Mouse (Mus musculus): ENCODE results near the gene Golga1. TPM values are rescaled to one million over a fixed set of nuclear protein-coding genes. Genes with fewer than 3 reads are reported as not detected.

Golga1 gene
- polyA plus RNA-seq, 1 experiment = 1.5 TPM

DNA sequence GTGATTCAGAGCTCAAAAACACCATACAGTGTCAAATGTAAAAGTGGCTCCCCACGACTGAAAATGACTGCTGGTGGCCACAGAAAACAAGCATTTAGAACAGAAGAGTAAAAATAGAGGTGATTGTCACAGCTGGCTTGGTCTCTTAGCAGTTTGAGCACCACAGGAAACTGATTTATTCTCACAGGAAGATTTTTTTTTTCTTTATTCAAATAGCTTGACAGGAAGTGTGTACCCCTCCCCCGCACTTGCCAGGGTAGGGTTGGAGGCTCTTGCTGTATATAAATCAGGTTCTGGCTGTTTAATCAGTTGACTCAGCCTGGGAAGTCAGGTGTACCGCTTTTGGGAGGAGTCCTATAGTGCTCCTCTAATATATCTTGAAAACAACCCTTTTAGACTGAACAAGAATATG is 56.4 kb downstream of the Golga1 start:
- TF ChIP-seq GATA1 (IDR thresholded peaks at IDR 0.05; ENCODE audit: low read length) = no peak

DNA sequence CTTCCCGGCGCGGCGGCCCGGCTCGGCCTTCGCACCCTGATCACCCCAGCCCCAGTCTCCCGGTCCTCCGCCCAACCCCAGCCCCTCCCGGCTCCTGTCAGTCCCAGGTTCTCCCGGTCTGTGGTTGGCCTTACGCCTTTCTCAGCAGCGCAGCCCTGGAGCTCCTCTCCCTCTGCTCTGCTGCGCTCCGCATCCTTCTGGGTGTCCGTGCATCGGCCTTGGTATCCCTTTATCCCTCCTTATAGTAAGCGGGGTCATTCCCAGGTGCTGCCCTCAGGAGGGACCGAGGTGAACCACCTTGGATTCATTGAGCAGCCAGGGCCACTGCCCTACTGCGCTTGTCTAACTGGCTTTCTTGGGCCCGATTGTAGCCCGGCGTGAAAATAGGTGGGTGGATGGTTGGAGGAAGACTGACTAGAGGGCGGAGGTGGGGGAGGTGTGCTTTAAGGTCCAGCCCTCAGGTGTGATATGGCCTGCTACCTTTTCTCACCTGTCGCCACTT is 56.9 kb downstream of the Golga1 start:
- TF ChIP-seq GATA1 (IDR thresholded peaks at IDR 0.05; ENCODE audit: low read length) = no peak

DNA sequence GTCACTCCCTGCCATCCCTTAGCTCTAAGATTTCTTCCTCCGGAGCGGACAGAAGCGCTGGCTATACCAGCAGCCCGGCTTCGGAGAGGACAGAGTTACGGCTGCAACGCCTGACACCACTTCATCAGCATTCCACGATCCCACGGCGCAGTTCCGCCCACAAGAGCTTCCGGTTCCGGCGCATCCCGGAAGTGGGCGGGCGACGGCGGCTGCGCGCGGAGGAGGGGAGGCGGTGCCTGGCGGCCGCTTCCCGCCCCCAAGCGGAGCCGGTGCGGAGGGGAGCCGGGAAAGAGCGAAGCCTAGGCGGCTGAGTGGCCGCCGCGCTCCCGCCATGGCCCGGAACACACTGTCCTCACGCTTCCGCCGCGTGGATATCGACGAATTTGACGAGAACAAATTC is 57.5 kb downstream of the Golga1 start:
- TF ChIP-seq GATA1 (IDR thresholded peaks at IDR 0.05; ENCODE audit: low read length) = no peak

DNA sequence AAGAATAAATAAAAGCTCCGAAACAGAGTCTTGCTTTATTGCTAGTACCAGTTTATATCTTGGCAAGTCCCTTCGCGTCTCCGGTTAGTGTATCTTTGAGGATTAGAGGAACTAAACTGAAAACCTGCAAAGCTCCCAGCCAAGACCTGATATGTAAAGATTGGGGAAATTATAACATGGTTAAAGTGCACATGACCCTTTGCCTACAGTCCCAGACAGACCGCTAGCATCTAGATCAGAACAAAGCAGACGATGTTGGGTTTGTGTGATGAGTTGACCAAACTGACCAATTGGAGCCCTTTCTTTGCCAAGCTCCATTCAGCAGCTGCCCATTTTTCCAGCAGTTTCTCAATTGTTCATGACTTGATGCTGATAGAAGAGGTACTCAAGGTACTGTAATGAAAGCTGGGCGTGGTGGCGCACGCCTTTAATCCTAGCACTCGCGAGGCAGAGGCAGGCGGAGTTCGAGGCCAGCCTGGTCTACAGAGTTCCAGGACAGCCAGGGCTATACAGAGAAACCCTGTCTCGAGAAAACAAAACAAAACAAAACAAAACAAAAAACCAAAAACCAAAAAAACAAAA is 59.1 kb downstream of the Golga1 start:
- TF ChIP-seq GATA1 (IDR thresholded peaks at IDR 0.05; ENCODE audit: low read length) = no peak

DNA sequence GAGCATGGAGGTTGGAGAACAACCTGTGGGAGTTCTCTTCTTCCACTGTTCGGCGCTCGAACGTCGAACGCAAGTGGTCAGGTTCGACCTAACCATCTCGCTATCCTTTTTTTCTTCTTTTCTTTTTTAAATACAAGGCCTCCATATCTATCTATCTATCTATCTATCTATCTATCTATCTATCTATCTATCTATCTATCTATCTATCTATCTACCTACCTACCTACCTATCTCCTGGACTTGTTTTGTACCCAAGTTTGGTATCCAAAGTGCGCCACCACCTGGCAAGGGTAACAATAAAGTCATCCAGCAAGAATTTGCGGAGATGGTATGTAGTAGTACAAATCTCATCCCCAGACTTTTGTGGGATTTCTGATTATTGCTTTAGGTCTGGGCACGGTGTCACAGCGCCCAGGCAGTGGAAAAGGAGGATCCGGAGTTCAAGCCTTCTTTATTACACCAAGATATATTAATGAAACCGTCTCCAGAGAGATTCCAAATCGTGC is 59.7 kb downstream of the Golga1 start, which contains the start of gene Rpl35:
Rpl35 (minus strand) TSS at position 51 of the 506 bp plus-strand sequence.
- TF ChIP-seq GATA1 (IDR thresholded peaks at IDR 0.05; ENCODE audit: low read length) = no peak

DNA sequence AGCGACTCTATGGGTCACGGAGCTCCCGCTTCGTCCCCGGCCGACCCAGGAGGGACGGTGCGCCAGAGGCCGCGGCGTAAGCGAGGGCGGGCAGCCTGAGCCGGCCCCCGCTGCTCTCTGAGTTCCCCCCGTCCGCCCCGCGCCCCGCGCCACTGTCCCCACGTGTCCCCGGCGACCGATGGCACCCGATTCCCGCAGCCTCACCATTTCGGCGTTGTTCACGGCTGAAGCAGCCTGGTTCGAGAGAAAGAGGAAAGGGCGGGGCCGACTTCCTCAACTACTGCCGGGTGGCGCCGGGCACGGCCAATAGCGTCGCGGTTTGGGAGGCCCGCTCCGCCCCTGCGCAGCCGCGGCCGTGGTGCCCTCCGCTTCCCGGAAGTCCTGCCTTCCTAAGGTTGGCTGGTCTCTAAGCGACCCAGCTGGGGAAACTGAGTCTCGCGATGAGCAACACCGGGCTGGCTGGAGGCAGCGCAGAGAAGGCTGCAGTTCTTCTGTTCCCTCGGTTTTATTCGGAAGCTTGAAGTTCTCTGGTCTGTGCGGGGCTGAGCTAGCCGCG is 60.4 kb downstream of the Golga1 start, which contains the start of gene Arpc5l:
Arpc5l (plus strand) TSS at position 469 of the 556 bp plus-strand sequence.
- no peak for TF ChIP-seq GATA1 (IDR thresholded peaks at IDR 0.05; ENCODE audit: low read length)

DNA sequence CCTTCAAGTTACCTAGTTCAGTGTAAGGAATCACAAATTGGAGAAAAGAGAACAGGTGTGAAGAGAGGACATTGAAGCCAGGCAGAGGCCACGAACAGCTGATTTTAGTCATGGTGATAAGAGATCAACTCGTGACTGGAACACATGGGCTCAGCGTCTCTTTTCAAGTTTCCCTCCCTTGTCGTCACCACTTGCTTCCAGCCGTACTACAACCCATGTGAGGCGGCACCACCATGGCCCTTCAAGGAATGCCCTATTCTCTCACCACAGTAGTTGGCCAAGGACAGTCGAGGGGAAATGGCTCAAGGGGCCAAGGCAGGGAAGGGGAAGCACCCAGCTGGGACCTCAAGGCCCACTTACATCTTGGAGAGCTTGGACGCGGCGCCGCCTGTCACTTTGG is 61.0 kb downstream of the Golga1 start:
- TF ChIP-seq GATA1 (IDR thresholded peaks at IDR 0.05; ENCODE audit: low read length) = no peak

DNA sequence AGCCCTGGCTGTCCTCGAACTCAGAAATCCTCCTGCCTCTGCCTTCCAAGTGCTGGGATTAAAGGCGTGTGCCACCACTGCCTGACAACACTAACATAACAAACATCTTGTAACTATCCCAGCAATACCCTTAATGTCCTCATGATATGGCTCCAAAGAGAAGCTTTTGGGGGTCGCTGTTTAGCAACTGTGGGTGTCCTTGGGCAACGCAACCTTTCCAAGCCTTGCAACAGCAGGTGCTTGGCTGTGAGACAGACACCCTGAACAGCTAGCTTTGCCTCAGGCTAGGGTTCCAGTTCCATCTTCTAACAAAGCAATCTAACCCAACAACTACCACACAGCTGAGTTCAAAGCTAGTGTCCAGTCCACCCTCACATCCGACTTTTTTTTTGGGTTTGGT is 61.8 kb downstream of the Golga1 start:
- TF ChIP-seq GATA1 (IDR thresholded peaks at IDR 0.05; ENCODE audit: low read length) = no peak

DNA sequence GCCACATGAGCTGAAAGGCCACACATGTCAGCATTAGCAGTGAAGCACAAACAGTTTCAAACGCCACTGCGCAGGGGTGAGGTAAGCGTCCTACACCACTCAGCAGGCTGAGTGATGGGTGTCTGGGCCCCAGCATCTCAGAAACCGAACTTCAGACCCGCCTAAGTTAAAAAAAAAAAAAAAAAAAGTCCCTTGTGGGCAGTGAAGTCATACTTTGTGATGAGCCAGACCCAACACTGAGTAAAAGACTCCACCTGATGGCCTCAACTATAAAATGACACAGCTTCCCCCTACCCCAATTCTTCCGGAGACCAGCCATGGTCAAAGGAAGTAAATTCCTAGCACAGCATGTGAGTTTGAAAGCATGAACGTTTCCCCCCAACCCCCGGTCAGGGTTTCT is 62.2 kb downstream of the Golga1 start:
- TF ChIP-seq GATA1 (IDR thresholded peaks at IDR 0.05; ENCODE audit: low read length) = no peak

DNA sequence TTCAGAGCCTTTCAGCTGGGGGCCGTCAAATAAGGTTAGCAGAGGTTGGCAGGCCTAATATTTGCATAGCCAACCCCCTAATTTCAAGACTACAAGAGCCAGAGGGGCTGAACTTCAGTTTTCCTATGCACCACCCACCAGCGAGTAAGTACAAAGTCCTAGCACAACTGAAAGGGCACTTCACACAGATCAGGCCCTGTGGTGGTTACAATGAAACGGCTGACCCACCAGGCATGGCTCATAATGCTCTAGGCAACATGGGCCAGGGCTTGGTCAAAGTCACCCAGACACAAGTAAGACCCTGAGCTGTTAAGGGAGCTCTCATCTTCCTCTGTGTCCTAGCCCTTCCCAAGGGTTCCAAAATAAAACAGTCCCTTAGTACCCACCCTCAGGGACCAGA is 63.5 kb downstream of the Golga1 start:
- no peak for TF ChIP-seq GATA1 (IDR thresholded peaks at IDR 0.05; ENCODE audit: low read length)

DNA sequence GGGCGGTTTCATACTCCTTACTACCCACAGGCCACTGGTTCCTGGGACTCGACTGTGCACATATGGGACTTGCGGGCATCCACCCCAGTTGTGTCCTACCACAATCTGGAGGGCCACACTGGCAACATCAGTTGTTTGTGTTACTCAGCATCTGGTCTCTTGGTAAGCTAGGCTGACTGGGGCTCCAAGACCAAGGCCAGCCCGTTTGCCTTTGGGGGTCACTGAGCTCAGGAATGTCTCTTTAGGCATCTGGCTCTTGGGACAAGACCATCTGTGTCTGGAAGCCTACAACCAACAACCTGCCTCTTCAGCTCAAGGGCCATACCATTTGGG is 64.8 kb downstream of the Golga1 start:
- no peak for TF ChIP-seq GATA1 (IDR thresholded peaks at IDR 0.05; ENCODE audit: low read length)

DNA sequence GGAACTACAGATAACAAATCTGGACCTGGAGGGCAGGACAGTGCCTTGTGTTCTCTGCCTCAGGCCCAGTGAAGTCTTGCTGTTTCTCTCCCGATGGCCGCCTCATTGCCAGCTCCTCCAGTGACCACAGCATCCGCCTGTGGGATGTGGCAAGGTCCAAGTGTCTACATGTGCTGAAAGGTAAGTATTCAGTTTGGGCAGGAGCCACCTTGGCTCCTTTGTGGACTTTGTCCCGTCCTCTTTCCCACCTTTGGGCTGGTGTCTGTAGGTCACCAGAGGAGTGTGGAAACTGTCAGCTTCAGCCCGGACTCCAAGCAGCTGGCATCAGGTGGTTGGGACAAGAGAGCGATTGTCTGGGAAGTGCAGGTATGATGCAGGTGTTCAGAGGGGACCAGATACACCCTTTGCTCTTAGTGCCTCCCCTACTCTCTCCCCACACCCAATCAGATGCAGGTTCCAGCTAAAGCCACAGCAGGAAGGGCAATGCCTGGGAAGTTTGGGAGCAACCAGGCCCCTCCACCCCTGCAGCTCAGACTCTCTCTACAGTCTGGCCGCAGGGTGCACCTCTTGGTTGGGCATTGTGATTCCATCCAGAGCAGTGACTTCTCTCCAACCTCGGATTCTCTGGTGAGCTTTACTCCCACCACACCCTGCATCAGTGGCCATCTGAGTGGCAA is 65.3 kb downstream of the Golga1 start:
- no peak for TF ChIP-seq GATA1 (IDR thresholded peaks at IDR 0.05; ENCODE audit: low read length)

DNA sequence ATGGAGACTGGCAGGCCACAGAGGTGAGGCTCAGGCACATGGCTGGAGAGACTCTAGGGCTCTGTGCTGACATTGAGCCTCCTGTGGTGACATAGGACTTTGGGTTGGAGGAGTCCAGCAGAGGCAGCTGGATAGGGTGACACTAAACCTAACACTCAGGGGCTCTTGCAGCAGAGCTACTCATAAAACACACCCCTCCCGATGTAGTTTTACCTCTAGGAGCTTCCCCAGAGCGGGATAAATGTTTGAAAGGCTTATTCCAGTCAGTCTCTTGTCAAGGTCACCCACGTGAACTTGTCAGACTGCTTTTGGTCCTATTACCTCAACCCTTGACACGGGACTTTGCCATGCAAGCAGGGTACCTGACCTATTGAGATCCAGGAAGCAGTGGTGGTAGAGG is 66.0 kb downstream of the Golga1 start:
- no peak for TF ChIP-seq GATA1 (IDR thresholded peaks at IDR 0.05; ENCODE audit: low read length)

DNA sequence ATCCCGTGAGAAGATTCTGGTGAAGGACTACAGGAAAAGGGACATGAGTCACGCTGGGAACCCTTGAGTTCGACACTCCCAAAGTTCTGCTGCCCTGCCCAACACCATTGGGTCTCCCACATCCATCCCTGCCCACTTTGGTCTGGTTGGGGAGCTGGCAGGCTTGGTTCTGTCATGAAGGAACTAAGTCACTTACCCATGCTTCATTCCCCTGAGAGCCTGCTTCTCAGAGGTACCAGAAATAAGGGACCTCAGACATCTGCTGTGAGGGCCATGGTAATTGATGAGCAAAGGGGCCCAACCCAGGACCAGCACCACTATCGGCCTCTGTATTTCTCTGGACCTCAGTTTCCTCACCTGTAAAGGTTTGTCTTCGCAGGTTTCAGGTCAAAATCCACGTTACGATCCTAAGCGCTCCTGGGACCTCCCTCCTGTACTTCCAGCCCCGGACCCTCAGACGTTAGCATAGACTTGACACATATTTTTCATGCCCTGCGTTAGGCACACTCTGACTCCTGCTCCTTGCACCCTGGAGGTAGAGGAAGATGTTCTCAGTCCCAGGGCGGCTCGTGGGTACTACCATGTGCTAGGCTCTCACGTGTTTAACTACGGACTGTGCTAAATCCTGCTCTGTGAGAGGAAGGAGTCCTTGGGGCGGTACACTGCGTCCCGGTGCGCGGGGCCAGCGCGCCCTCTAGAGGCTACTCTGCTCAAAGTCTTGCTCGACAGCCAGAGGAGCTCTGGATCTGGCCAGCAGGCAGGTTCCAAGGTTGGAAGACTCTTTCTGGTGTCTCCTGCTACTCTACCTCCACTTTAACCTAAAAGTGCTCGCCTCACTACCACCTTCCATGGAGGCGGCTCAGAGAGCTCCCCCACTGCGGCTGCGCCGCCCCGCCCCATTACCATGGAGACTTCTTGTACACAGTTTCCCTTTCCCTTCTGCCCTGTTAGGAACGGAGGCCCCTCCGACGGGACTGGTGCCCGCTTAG is 67.7 kb downstream of the Golga1 start, which contains the start of gene Wdr38:
Wdr38 (plus strand) TSS at position 91 of the 989 bp plus-strand sequence.
- no peak for TF ChIP-seq GATA1 (IDR thresholded peaks at IDR 0.05; ENCODE audit: low read length)

DNA sequence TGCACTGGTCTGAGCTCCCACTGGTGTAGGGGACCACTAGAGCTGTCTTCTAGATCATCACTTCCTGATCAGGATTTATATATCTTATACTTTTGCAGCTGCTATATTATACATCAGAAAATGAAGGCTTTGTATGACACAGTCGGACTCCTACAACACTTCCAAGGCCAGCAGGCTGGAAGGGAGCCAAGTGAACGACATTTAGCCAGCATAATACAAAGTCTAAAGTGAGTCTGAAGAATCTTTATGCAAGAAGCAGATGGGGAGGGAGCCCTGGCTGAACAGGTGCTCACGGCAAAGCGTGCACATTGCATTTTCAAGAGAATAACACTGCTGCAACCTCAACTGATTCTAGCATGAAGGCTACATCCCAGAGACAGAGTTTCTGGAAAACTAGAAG is 72.9 kb downstream of the Golga1 start:
- TF ChIP-seq GATA1 (IDR thresholded peaks at IDR 0.05; ENCODE audit: low read length) = no peak
